Mouse (Mus musculus): ENCODE results near the gene Erg.

Erg gene

GRCm38 (mm10) chr16:95584751-95585528, 1.5 kb downstream of the Erg start:
- DNase-seq (ENCODE audit: low spot score): no peak

- no peak for DNase-seq (ENCODE audit: low spot score)
These were observed 7.1 kb downstream of the Erg start for GRCm38 (mm10) chr16:95579289-95579688.

DNA sequence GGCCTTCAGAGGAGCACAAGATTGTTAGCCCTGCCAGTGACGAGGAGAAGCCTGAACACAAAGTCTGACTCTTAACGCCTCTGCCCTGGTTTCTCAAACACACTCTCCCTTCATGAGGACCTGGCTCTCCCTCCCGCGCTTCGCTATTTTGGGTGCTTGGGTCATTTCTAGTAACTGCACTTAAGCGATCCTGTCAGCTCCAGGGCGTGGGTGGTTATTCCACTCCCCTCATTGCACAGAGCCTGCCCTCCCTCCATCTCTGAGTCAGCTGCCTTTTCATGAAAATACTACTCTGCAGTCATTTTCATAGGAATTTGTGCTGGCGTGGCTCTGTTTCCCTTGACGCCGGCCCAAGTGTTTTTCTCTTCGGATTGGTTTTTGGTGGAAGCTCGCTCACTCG, 13.2 kb downstream of the Erg start:
- no peak for DNase-seq (ENCODE audit: low spot score)

DNA sequence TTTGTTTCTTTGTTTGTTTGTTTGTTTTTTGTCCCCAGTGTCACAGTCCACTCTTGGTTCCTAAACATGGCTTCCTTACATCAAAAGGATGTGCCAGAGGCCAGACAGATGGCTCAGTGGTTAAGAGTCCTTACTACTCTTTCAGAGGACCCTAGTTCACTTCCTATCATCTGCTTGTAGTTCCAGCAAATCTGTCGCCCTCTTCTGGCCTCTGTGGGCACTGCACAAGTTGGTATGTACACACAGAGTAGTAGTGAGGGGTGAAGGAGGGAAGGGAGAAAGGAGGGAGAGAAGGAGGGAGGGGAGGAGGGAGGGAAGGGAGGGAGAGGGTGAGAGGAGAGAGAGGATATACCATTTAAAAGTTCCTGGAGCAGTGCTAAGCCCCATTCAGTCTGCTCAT, 15.8 kb downstream of the Erg start:
- DNase-seq (ENCODE audit: low spot score): no peak

DNA sequence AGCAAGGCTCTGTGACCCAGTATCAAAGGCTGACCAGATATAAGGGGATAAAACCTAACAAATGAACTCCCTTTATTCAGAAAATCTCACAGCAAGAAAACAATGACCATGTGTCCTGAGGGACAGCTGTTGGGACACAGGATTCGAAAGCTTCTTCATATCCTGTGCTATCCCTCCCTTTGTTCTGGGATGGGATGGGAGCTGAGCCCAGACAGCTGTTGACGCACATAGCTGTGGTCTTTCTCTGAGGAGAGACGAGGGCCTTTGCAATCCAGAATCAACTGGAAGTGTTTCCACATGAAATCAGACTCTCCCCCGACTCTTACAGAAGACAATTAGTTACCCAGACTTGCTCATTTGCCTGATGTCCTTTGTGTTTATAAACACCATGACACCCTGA, 29.6 kb downstream of the Erg start:
- no peak for DNase-seq (ENCODE audit: low spot score)

- no peak for DNase-seq (ENCODE audit: low spot score)
These were observed 33.3 kb downstream of the Erg start for GRCm38 (mm10) chr16:95553136-95553535.

- no peak for DNase-seq (ENCODE audit: low spot score)
These were observed 33.9 kb downstream of the Erg start for GRCm38 (mm10) chr16:95552495-95552894.

- DNase-seq (ENCODE audit: low spot score): no peak
These were observed 35.9 kb downstream of the Erg start for GRCm38 (mm10) chr16:95550496-95550895.

GRCm38 (mm10) chr16:95544753-95545152, 41.6 kb downstream of the Erg start:
- no peak for DNase-seq (ENCODE audit: low spot score)

DNA sequence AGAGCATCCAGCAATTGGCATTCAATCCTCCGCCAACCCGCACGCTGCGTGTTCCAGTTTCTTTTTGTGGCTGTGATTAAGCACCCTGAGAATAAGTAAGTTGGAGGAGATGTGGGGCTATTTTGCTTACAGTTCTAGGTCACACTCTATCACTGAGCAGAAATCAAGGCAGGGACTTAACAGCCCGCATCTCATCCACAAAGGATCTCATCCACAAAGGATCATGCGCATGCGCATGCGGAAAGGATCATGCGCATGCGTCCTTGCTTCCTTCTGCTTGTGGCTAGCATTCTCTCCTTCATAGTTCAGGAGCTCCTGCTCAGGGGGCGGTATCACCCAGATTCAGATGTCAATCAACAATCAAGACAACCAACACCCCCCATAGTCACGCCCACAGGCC, 42.9 kb downstream of the Erg start:
- no peak for DNase-seq (ENCODE audit: low spot score)

DNA sequence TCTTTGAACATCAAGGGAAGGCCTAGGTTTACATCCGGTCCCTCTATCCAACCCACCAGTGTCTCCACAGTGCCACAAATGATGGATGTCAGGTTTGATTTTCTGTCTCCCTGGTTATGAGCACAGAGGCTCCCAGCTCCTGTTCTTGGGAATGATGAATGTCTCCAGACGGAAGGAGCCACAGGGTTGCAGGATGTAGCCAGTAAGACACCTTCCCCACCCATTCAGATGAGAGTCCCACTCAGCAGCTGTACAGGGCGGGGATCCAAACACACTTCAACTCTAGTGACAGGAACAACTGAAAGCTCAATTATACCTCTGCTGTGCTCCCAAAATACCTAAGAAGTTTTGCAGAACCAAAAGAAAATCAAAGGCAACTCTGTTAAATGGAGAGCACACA, 51.2 kb downstream of the Erg start:
- DNase-seq (ENCODE audit: low spot score): no peak

DNA sequence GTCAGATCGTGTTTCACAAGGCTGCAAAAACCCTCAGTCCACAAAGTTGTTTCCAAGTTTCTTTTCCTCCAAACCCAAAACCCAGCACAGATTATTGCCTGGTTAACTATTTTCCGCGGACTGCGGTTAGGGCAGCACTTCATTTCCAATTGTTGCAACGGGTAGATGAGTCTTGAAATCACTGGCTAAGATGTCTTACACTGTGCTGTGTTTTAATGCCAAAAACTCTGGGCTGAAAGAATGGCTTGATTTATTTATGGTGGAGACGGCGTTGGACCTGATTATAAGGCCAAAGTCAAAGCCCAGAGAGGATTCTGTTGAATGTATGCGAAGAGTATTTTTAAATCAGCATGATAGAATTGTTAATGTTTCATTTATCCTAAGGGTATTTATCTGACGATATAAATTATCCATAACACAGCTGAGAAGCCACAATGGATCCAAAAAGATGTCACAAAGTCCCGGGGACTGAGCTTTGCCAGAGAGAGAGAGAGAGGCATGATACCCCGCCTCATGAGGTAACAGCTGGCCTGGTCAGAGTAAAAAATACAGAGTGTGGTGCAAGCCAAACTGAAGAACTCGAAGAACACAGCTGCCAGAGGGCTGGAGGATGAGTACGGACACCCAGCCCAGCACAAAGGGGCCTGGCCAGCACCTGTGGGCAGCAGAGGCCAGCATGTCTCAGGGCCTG, 53.9 kb downstream of the Erg start:
- DNase-seq (ENCODE audit: low spot score): no peak

DNA sequence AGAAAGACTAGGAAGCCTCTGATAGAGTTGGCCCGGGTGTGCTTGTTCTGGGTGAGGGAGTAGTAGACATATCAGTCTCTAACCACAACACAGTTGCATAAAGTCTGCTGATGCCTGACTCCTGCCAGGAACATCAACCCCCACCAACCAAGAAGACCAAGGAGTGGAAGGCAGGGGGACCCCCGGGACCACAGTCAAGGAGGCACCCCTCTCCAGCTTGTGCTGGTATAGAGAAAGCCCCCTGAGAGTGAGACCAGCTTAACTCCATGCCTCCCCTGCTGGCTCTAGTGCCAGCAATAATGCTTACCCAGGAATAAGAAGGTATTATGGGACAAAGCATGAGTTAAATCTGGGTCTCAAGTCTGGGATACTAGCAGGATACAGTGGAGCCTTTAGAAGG, 58.8 kb downstream of the Erg start:
- DNase-seq (ENCODE audit: low spot score): no peak

- no peak for DNase-seq (ENCODE audit: low spot score)
These were observed 66.9 kb downstream of the Erg start for GRCm38 (mm10) chr16:95519520-95519919.

DNA sequence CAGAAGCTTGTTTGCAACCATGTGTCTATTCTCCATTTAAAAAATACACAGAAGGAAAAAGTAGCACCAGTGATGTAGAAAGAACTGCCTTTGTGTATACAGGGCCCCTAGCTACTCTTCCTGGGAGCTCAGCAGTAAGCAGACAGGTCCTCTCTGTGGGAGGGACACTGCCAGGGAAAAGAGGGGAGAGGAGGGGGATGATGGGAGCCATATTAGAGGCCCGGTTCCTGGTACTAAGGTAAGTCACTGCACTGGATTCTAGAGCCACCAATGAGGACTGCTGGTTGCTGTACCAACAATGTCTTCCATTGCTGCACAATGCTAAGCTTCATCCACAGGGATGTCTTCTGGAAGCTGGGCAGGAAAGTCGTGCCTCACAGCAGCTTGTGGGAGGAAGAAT, 80.3 kb downstream of the Erg start:
- DNase-seq (ENCODE audit: low spot score): no peak

DNA sequence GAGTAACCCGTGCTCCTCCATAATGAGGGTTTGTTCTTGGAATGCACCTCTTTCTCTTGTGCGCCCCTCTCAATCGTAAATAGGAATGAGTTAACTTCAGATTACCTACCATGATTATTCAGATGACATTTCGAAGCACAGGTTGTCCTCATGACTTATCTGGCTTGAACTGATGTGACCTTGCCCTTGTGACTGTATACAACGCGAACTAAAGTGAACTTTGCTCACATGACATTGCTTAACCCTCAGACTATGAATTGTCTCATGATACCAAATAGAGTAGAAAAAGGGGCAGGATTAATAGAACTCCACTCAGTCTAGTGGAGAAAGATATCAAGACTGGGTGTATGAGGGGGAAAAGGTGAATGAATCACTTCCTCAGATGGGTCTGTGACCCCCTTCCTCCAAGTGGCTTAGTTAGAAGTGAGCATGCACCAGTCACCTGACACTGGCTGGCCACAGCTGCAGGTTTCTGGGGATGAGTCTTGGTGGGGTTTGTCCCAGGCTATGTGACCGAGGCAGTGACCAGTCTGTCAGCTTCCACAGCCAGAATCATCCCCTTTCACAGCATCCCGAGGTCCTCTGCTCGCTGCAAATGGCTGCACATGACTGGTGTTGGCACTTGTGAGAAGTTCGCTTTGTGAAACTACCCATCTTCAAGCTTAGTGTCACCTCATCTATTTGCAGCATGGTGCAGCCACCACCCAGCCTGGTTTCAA, 89.7 kb downstream of the Erg start:
- DNase-seq (ENCODE audit: low spot score): no peak

DNA sequence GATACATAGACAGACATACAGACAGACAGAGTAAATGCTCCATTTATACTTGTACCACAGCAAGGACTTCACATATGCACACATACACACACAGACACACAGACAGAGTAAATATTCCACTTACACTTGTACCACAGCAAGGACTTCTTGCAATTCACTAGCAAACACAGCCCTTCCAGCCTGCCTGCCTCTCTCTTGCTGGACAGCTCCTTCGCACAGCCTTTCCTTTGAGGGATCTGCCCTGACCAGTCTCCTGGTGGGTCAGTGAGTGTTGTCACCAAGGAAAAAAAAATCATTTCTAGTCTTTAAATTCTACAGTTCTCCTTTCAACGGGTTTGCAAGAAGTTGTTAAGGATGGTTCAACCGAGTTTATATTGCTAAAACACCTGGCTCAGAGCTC, 92.3 kb downstream of the Erg start:
- DNase-seq (ENCODE audit: low spot score): no peak

DNA sequence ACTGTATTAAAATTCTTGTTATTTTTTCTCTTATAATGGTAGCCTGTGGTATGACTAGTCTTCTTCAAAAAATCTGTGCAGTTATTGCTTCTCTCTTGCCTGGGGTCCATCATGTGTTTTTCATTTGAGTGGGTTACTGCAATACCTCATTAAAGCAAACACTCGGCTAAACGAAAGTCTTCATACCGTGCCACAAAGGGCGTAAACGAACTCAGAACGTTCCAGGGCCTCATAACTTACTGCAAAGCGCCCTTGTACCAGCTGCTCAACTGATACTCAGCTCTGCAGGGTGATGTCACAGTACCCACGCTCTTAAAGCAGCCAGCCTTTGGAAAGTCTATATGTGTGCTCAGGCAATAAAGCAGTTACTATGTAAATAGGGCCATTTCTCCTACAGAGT, 93.1 kb downstream of the Erg start:
- DNase-seq (ENCODE audit: low spot score): no peak

GRCm38 (mm10) chr16:95492146-95492545, 94.2 kb downstream of the Erg start:
- DNase-seq (ENCODE audit: low spot score): no peak

GRCm38 (mm10) chr16:95490386-95490785, 96.0 kb downstream of the Erg start:
- no peak for DNase-seq (ENCODE audit: low spot score)

GRCm38 (mm10) chr16:95487606-95488351, 98.6 kb downstream of the Erg start:
- peak; percentile 47 for DNase-seq (ENCODE audit: low spot score)

DNA sequence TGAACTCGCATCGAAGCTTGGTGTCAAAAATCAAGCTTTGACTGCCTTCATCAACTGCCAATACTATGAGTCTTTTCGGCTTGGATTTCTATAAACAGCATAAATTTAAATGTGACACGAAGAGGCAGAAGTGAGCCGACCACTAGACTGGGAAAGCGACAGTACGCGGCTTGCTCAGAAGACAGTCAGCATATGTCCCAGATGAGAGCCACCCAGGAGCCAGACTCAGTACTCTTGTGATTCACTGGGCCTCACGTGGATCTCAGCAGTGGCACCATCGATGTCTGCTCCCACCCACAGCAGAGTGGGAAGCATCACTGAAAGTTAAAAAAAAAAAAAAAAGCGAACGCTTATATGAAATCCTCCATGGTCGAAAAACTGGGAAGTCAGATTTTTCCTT, 105.2 kb downstream of the Erg start:
- no peak for DNase-seq (ENCODE audit: low spot score)

Data from yolk sac, embryonic 10.5 days (tissue).